Mouse (Mus musculus) neutrophil, adult 65 days (primary cell): ENCODE measurements around the gene Fam57a. TPM values are rescaled to one million over a fixed set of nuclear protein-coding genes. Genes with fewer than 3 reads are reported as not detected.

Source experiments
- total RNA-seq: library from RNA; stranded (reverse); gene quantifications from 2 replicates; pipeline ENCODE4 v1.2.4, GENCODE M21; 2023

The Fam57a gene
- 0.48 and 1.1 TPM in 2 replicates for total RNA-seq

GRCm38 (mm10) chr11:76179495-76180145, at the start of gene Fam57a, which contains the start of gene Vps53:
Gene Fam57a (plus strand): TSS chr11:76179671.
Gene Vps53 (minus strand): TSS chr11:76179647.

GRCm38 (mm10) chr11:76217390-76217800, 37.9 kb downstream of the Fam57a start, which contains the start of the genes Dbil5 and Gemin4:
Gene Dbil5 (plus strand): TSS chr11:76217608.
Gene Gemin4 (minus strand): TSS chr11:76217664.

GRCm38 (mm10) chr11:76242901-76243810, 63.7 kb downstream of the Fam57a start, which contains the start of the genes Mrm3 and Glod4:
Gene Mrm3 (plus strand): TSS chr11:76243715.
Gene Glod4 (minus strand): TSS chr11:76243725.

Other genes with a start within 250 kb of the Fam57a start
- gene Rph3al, start 241.2 kb upstream of the Fam57a start, total RNA-seq, result 2.0 and 3.7 TPM in 2 replicates
- not detected in 2 replicates for gene 1700016K19Rik, start 179.8 kb upstream of the Fam57a start, total RNA-seq
- 183 and 192 TPM in 2 replicates for gene Rflnb, start 151.9 kb upstream of the Fam57a start, total RNA-seq
- 33.0 and 45.4 TPM in 2 replicates for gene Vps53, start within 50 bp of the Fam57a start, total RNA-seq
- gene Dbil5, start 37.9 kb downstream of the Fam57a start, total RNA-seq, result not detected in 2 replicates
- gene Gemin4, start 38.0 kb downstream of the Fam57a start, total RNA-seq, result 0.64 TPM in 1 of 2 replicates, not detected in the other
- 2.4 and 2.6 TPM in 2 replicates for gene Mrm3, start 64.0 kb downstream of the Fam57a start, total RNA-seq
- 21.1 and 24.9 TPM in 2 replicates for gene Glod4, start 64.1 kb downstream of the Fam57a start, total RNA-seq
- gene Nxn, start 219.5 kb downstream of the Fam57a start, total RNA-seq, result 18.9 and 26.2 TPM in 2 replicates
- 8.2 and 17.4 TPM in 2 replicates for gene Timm22, start 227.3 kb downstream of the Fam57a start, total RNA-seq